Mouse (Mus musculus): Measurements from ENCODE around the gene Sept11.

Gene Sept11

DNA sequence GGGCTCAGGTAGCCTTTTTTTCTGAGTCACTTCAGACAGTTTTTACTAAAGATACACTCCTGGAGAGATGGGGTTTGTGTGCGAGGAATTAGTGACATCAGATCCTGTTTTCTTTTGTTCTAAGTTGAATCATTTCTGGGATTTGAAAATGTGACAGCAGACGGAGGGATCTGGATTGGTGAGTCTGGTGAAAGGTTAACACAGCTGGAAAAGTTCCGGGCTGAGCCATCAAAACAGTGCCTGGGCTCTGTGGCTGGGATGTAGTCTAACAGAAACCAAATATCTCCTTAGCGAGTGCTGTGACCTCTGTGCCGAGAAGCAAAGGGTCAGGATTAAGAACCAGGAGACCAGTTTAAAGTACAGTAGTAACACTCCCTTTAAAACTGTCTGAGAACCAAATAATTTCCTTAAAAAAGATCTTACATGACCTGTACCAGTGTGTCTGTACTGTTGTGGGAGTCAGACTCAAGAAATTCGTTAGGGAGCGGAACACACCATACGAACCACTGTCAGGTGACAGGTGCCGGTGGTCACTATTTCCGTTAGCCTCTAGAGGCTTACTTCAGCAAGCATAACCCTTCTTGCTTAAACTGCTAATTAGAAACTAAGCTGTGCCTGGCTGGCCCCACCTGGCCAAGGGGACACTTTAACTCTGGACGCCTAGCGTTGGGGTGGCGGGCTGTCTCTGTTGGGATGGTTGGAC is 4.1 kb downstream of the Sept11 start:
- no peak for DNase-seq

DNA sequence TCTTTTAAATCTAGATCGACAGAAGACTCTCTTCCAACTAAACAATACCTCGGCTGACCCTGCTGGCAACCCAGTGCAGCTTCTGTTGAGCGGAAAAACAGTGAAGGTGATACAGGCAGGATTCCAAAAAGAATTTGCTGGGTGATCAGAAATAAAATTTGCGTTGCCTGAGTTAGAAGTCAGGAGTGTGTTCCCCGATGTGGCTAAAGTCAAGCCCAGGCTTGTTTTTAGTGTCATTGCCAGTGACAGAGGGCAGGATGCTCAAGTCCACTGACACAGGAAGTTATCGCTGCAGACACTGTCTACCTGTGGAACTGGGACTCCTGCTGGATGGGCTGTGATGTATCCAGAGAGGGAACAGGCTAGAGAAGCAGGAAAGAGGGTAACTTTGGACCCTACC is 5.0 kb downstream of the Sept11 start:
- no peak for DNase-seq

DNA sequence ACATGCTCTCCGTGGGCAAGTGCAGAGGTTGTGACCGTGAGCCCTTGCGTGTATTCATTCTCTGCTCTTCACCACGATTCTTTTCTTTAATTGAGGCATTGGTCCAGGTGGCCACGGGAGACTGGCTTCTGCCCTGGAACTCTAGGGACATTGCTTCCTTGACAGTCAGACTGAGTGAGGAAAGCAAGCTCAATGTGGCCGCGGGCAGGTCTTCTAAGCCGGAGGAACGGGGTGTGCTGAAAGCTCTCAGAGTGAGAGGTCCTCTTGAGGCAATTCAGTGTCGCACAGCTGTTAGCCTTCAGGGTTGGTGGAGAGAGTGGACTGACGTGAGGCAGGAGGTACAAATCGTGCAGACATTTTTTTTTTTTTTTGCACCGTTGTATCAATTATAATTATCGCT is 5.6 kb downstream of the Sept11 start:
- DNase-seq, result peak; percentile 39

DNA sequence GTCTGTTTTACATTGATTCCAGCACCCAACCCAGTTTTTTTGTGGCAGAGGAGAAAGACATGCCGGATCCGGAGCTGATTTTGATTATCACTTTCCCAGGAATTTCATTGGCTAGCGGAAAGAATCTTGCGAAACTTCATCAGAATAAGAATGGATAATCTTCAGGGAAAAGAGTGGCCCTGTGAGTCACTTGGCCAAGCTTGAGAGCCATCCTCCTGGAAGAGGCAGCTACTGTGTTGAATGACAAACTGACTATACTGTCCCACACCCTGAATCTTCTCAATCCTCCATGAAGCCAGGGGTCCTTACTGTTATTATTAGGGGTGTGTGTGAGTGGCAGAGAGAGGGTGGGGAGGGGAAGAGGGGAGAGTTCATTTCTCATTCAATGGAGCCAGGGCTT is 7.7 kb downstream of the Sept11 start:
- DNase-seq, result no peak

DNA sequence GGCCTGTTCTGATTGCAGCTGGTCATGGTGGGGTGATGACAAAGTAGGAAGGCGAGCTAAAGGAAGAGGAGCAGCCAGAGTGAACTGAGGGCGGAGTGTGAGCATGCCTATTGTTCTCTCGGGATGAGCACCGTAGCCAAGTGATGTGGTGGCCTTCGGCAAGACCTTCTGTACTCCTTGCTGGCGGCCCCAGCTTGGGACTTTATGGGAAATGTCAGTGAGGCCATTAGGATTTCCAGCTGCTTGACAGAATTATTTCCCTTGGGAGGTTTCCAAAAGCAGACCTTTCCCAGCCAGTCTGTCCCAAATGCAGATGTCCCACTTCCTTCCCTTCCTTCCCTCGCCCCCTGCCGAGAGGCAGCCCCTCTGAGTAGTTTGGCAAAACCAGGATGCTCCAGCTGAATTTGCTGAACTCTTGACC is 8.1 kb downstream of the Sept11 start:
- DNase-seq, result peak; percentile 32

DNA sequence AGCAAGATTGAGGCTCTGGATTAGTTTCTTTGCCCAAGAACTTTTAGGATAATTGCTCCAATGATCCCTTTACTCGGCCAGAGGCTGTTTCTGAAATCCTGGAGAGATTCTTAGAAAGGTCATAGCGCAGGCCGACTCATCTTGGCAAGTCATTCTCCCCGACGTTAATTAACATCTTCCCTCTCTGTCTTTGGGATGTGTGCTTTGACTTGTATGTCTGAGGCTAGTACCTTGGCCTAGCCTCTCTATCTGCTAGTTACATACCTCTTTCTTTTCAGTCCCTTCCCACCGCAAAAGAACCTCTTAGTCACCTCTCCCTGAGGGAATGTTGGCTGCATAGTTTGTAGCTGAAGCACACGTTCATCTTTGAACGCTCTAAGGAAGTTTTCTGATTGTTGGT is 10.4 kb downstream of the Sept11 start:
- DNase-seq, result no peak

DNA sequence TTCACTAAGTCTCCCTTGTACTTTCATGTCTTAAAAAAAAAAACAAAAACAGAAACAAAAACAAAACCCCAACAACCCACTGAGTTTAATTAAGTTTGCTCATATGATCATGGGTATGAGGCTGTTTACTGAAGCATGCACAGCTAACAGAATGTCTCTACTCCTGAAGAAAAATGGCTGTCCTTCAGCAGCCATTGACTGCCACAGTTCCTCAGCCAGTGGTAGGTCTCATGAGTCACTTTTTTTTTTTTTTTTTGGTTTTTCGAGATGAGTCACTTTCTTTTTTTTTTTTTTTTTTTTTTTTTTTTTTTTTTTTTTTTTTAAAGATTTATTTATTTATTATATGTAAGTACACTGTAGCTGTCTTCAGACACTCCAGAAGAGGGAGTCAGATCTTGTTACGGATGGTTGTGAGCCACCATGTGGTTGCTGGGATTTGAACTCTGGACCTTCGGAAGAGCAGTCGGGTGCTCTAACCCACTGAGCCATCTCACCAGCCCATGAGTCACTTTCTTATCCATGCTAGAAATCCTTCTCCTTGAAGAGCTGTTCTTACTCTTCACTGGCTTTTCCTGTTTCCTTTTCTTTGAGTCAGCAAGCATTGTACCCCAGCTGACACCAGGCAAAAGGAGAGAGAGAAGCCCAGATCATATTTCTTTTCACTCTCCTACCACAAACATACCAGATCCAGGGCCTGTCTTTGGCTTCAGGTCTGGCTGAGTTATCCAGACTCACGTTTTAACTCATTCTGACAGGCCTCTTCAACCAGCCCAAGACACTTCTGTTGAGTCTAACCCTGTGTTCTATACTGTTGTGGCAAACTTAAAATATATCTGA is 12.0 kb downstream of the Sept11 start:
- no peak for DNase-seq

DNA sequence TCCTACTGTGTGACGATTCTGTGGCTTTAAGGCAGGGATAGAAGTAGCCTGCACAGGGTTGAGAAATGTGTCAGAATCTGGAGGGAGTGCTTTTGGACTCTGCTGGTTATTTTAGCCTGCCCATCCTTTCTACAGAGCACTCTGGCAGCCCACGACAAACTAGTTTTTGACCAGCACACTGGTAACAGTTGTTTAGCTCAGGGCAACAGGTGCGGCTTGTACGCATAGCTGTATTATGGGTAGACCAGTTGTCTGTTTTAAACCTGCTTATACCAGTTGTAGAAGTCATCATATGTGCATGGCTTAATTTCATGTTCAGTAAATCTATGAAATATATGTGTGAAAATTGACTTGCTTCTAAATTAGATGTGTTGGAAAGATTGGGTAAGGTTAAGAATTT is 12.8 kb downstream of the Sept11 start:
- no peak for DNase-seq

DNA sequence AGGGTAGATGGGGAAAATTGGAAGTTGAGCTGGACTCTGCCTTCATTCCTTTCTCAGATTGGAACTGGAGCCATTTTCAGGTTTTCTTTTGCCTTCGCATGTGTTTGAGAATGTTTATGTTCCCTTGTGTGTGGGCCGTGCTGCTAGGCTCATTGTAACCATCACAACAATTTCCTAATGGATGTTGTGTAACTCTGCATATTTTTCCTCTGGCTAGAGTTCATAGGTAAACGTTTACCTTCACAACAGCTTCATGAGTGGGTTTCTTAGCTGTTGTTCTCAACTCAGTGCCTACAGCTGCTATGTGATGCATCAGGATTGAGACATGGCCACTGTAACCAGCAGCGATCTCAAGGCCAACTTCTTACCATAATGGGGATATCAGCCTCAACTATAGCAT is 15.5 kb downstream of the Sept11 start:
- no peak for DNase-seq

DNA sequence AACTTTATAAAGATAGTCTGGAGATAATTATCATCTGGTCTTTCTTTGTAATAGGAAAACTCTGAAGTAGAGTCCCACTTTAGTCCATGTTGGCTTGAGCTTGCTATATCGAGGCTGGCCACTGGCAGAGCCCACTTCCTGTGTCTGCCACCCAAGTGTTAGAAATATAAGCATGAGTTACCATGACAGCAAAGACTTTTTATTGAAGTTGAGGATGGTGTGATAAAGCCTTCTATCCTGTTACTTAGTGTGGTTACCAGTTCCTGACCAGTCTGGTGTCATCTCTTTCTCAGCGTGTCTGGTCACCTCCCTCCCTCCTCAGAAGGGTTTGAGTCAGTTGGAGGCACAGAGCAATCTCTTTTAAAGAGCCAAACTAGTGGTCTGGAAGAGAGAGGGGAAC is 16.3 kb downstream of the Sept11 start:
- no peak for DNase-seq

DNA sequence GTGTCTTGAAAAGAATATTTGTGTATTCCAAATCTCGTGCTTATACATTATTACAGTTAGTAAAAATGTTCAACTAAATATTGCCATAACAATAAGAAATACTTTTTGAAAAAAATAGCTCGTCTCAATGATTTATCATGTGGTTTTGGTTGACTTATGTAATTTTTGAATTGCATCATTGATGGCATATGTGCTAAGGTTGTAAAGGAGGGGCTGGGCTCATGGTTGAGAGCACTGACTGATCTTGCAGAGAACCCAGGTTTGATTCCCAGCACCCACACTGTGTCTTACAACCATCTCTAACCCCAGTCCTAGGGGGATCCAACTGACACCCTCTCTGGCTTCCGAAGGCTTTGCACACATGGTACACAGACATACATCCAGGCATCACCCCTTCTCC is 19.1 kb downstream of the Sept11 start:
- no peak for DNase-seq

DNA sequence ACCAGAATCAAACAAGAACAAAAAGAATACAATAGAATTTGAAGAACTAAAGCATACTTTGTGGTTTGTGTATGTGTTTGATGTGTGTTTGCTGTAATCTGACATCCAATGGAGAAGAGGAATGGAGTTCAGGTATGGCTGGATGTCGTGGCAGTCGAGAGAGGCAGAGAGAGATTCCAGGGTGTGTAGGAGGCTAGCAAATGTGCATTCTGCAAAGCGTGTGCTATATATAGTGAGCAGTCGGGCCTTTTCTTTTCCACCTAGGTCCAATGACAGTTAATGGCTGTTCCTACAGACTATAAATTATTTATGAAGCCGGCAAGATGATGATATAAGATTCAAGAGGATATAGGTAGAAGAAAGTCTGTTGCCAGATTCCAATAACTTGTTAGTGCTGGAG is 20.3 kb downstream of the Sept11 start:
- no peak for DNase-seq

DNA sequence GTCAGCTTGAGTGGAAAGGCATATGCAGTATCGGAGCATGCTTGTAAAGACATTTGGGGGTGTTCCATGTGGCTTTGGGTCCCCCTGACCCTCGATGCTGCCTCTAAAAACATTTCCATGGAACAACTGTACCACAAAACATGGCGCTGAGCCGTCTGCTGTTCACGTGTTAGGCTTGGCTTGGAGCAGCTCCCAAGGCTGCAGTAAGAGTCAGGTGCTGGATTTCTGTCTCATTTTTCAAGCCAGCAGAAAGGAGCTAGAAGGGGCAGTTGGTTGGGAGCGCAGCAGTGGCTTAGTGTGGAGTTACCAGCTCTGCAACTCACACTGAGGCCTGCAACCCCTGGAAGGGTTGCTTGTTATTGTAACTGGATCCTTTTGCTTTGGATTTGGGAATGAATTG is 21.3 kb downstream of the Sept11 start:
- DNase-seq, result no peak

DNA sequence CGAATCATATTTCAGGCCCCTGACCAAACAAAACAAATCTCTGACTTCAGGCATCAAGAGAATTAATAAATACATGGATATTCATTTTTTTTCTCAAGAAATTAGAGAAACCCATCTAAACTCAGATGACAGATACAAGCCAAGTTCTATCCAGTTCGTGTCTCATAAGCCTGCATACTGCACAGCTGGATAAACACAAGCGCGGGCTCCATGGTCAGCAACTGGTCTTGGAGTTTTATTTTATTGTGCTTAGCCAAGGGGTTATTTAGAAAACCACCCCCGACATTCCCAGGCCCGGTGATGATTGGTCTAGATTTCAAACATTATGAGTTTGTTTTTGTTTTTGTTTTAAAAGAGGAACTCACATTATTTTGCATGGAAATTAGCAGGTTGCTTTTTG is 21.8 kb downstream of the Sept11 start:
- DNase-seq, result no peak

DNA sequence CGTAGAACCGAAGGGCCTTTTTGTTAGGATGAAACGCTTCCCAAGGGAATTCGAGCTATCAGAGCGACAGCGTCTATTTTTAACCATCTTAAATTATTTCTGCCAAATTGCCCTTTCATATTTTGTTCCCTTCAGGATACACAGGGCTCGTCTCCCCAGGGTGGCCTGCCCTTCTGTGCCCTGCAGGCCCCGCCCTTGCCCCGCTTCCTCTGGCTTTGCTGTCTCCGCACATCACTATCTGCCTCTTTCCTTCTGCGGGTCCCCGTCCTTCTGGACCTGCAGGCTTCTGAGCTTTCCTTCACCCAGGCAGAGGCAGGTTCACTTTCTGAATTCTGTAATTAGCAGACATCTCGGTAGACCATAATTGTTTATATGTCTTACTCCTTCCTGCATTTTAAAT is 22.6 kb downstream of the Sept11 start:
- no peak for DNase-seq

DNA sequence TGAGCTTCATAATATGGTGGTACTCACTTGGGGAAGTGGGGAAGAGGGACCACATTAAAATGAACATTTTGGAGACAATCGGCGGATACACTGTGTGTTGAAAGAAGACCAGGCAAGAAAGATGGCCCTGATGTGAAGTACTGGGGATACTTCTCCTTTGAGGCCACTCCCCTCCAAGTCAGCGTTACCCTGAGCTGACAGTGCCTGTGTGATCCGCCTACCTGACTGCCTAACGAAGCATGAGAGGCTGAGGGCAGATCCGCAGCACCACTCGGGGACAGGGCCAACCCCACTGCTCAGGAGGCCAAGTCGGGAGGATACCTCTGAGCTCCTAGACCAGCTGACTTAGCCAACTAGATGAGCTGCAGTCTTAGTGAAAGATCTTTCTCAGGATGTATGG is 24.4 kb downstream of the Sept11 start:
- no peak for DNase-seq

DNA sequence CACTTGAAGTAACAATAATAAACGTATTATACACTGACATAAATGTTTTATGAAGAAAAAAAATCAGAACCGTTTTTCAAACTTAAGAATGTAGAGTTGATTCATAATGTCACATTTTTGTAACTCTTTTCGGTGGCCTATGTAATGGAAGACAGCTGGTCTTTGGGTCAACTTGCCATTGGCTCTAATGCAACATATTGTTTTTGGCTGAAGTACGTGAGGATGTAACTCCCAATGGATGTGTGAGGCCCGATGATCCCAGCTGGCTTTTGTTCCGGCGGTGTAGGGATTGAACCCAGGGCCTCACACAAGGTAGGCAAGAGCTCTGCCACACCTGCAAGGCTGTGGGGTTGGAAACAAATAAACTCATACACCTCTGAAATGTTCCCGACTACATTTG is 28.4 kb downstream of the Sept11 start:
- no peak for DNase-seq

DNA sequence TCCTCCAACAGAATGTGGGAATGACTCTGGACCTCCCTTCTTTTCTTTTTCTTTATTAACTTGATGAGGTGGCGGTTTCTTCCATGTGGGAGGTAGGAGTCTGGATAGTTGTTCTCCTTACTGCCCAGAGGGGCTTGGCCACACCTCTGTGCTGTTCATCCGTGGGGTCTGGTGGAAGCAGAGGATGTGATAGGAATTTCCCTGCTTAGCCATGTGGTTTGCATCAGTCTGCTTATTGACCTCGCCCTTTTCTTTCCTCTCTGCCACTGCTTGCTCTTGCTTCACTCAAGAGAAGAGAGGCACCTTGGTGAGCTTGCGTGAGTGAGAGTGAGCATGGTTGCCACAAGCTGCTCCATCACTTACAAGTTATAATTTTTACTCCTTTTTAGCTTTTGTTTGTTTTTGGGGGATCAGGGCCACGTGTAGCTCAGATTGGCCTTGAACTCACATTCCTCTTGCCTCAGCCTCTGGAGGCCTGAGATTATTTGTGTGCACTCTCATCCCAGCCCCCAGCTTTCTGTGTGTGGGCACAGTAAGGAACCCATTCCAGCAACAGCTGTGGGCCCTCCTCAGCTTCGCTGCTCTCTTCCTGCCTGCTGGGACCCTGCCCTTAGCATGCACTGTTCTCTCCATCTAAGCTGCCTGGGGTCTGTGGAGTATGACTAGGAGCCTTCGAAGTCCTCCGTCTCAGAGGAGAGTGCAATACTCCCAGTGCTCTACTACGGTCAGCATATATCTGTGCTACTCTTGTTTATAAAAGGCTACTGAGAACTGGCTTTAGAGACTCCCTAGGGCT is 31.0 kb downstream of the Sept11 start:
- no peak for DNase-seq

DNA sequence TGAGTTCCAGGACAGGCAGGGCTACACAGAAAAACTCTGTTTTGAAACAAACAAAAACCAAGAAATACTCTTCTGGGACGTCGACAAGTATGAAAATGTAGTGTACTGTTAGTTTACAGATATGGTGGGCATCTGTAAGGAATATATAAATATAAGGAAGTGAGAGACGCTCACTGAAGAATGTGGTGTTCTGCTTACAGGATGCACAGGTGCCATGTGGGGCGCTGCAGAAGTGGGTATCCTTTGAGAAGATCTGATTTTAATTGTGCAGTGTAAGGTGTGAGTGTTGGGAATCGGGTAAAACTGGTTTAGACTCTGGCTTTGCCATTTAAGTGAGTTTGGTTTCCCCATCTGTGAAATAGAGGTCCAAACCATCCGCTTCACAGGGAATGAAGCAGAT is 32.1 kb downstream of the Sept11 start:
- DNase-seq, result no peak

DNA sequence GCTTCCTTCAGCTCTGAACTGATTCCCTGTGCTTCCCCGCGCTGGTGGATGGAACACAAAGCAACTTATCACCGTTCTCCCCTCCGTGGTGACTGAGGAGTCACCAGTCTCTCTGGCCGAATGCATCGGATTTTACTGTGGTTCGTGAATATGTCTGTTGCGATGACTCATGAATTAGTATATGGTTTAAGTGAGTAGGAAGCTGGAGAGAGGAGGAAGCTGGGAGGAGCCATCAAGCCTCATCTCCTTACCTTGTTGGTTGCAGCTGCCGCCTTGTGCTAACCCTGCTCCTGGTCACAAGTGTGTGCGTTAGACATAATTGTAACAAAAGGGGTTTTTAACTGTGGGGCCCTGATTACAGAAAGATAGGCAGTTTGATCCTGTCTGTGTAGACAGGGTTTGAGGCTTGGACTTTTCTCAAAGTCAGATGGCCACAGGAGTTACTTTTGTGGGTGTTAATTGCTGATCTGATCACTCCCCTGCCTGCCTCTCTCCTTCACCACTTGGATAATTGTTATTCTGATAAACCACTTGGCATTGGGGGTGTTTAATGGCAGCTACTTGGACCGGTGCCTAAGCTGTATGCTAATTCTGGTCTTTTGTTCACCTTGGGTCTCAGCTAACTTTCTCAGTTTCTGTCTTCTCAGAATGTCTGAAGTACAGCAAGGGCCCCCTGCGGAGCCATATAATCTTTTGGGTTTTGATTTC is 33.1 kb downstream of the Sept11 start:
- no peak for DNase-seq

DNA sequence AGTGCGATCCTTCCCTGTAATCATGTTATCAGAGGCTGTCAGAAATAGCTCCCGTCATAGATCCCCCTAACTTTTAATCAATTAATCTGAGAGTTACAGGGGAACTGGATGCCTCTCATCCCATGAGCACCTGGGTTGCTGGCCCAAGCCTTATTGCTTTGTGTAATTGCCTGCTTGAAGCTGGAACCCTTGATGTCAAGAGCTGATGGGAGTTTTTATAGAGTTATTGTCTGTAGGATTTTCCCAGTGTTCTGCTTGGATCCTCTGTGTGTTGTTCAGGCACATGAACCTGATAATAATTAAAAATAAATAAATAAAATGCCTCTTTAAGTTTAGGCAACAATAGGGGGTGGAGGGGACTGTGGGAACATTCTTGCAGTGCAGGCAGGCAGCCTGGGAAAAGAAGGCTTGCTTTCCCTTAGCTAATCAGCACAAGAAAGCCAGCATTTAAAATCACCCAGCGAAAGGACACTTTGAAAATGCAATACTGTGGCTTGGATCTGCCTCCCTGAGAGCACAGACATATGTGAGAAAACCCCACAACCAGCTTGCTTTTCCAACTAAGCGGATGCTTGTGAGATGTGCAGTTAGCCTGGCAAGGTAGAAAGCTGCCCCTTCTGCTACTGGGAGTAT is 33.8 kb downstream of the Sept11 start:
- DNase-seq, result no peak

DNA sequence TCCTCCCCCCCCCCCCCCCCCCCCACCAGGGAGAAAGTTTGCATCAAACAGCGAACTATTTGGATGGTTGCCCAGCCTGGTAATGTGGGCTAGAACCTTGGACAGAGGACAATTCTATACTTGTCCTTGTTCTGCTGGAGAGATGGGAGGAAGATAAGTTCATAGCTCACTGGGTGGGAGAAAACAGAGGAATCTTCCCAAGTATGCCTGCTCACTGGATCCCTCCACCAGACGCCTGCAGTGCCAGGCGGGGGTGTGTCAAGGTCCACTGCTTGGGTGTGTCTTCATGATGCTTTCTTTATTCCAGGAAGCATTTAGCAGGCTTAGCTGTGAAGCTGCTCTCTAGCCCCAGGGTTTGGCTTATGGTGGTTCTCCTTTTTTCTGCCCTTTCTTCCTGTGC is 34.5 kb downstream of the Sept11 start:
- no peak for DNase-seq

DNA sequence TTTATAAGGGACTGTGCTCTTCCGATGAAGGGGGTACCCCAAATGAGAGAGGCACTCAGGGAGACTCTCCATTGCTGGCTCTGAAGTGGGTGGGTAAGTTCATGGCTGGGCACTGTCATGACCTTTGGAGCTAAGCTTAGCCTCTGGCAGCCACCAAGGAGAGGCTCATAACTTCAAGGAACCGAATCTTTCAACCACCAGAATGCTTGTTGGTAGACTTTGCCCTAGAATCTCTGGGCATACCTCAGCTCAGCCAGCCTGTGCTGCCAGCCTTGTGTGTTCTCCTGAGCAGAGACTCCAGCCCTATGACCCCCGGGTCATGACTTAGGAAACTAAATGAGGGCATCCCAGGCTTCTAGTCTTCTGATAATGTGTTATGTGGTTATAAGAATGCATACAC is 35.5 kb downstream of the Sept11 start:
- no peak for DNase-seq
